Mouse (Mus musculus): Measurements from ENCODE around the gene Anks1. TPM values are rescaled to one million over a fixed set of nuclear protein-coding genes. Genes with fewer than 3 reads are reported as not detected.
"Not testable (repeated sequence)": the region's sequence is repeated elsewhere in the genome, so short reads cannot be mapped to it uniquely, and the experiment has no call there.

The Anks1 gene
- polyA plus RNA-seq, 1 experiment from 2014 or later, result 8.5 TPM

DNA sequence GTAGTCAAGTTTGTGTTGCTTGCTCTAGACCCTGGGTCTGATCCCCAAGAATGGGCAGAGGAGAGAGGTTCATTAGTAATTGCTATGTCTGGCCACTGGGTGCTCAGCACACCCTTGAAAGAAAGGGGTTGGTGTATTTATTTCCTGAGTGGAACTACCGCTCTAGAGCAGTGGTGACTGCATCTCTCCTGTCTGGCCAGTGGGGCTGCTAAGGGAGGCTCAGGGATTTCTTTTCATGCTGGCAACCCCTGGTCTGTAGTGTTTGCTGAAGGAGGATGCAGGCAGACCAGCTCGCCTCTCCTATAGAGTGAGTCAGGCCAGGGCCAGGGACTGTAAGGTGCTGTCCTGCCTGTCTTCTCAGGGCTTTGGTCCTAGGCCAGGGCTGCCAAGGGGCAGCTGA is 38.0 kb downstream of the Anks1 start:
- Histone ChIP-seq H3K9me3 (replicated peaks) (no peaks in the 10 kb centered on the region), H3K4me2 (no peak overlapping the region), H3K4me1 (replicated peaks) (peaks cover 19% of the 10 kb centered on the region), H3K27ac (no peak overlapping the region), H3K4me3 (no peak overlapping the region), H3K9ac (no peak overlapping the region), H3K36me3 (no peaks in the 10 kb centered on the region), H3K27me3 (no peaks in the 10 kb centered on the region)
- no peak for ATAC-seq (replicated peaks; ENCODE audit: insufficient number of reproducible peaks, insufficient read depth, low FRiP score, low read depth)
- WGBS, result 82% methylated on average over 2 of the region's 2 CpGs

DNA sequence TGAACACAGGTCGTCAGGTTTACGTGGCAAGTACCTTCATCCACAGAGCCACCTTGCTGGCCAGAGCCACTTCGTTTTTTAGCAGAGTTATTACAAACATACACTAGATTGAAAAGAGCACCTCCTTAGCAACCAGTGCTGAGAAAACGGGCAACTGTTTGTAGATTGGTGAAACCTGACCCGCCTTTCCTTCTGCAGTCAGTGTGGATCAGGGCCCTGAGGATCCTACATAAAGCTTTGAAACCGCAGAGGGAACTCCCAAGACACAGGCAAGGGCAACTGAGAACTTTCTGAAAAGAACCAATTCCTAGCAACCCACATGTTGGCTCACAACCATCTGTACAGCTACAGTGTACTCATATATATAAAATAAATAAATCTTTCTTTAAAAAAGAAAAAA is 44.0 kb downstream of the Anks1 start:
- H3K9me3 ChIP-seq (replicated peaks), result no peaks in the 10 kb centered on the region
- 73% methylated on average over 6 of the region's 6 CpGs for WGBS
- ATAC-seq (replicated peaks; ENCODE audit: insufficient number of reproducible peaks, insufficient read depth, low FRiP score, low read depth), result no peak
- H3K36me3 ChIP-seq, result no peaks in the 10 kb centered on the region
- no peak overlapping the region for H3K9ac ChIP-seq
- H3K4me3 ChIP-seq, result no peak overlapping the region
- no peak overlapping the region for H3K27ac ChIP-seq
- H3K27me3 ChIP-seq, result no peaks in the 10 kb centered on the region
- peaks cover 5% of the 10 kb centered on the region; the same call in 1 of the 2 replicates for H3K4me1 ChIP-seq (replicated peaks)
- no peak overlapping the region for H3K4me2 ChIP-seq

DNA sequence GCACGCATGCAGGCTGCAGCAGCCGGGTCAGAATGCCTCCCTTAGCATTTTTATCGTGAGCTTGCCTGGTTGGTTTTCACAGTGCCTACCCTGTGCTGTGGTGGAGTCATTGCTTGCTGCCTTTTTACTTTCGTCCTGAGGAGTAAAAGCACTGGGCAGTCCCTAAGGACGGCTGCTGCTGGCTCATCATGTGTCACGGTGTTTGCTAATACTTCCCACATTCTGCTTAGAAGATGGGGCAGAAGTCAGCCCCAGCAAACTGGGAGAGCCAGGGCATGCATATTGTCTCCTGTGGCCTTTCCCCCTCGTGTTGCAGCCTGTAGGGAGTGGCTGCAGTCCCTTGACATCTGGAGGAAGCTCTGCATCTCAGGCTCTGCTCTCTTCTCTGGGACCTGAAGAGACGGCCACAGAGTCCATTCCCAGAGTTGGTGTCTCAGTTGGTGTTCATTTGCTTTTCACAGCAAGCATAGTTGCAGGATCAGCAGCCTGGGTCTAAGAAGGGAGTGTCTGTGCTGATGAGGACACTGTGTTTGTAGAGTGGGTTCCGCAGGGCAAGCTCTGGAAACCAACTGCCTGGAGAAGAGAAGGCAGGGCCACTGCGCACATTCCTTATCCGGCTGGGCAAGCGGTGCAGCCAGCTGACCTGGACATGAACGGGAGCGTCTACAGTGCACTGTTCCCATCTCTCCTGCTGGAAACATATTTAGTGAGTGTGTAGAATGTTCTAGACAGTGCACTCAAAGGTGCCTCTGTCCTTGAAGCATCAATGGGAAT is 45.7 kb downstream of the Anks1 start:
- no peaks in the 10 kb centered on the region for H3K9me3 ChIP-seq (replicated peaks)
- no peak overlapping the region for H3K9ac ChIP-seq
- H3K36me3 ChIP-seq, result no peaks in the 10 kb centered on the region
- 58% methylated on average over 14 of the region's 14 CpGs for WGBS
- no peak overlapping the region for H3K4me3 ChIP-seq
- H3K4me1 ChIP-seq (replicated peaks), result peaks cover 6% of the 10 kb centered on the region; the same call in 1 of the 2 replicates
- no peak for ATAC-seq (replicated peaks; ENCODE audit: insufficient number of reproducible peaks, insufficient read depth, low FRiP score, low read depth)
- no peak overlapping the region for H3K4me2 ChIP-seq
- H3K27ac ChIP-seq, result no peak overlapping the region
- no peaks in the 10 kb centered on the region for H3K27me3 ChIP-seq

DNA sequence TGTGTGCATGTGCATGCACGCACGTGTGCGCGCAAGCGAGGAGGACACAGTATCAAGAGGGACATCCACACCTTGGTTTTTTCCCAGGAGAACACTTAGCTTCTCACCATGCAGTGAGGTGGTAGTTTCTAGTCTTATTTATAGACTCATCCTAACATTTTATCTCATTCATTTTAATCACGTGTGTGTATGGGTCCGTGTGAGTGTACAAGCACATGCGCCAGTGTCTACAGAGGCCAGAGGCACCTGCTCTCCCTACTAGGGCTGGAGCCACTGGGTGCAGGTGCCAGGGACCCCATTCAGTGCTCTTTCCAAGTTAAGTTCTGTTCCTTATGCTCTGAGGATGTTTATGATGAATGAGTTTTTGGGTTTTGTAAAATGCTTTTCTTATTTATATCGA is 48.5 kb downstream of the Anks1 start:
- no peak overlapping the region for H3K27ac ChIP-seq
- WGBS, result 79% methylated on average over 9 of the region's 9 CpGs
- no peak overlapping the region for H3K4me2 ChIP-seq
- no peaks in the 10 kb centered on the region for H3K9me3 ChIP-seq (replicated peaks)
- no peaks in the 10 kb centered on the region for H3K36me3 ChIP-seq
- H3K27me3 ChIP-seq, result no peaks in the 10 kb centered on the region
- H3K4me1 ChIP-seq (replicated peaks), result peaks cover 11% of the 10 kb centered on the region
- H3K9ac ChIP-seq, result no peak overlapping the region
- H3K4me3 ChIP-seq, result no peak overlapping the region
- no peak for ATAC-seq (replicated peaks; ENCODE audit: insufficient number of reproducible peaks, insufficient read depth, low FRiP score, low read depth)

DNA sequence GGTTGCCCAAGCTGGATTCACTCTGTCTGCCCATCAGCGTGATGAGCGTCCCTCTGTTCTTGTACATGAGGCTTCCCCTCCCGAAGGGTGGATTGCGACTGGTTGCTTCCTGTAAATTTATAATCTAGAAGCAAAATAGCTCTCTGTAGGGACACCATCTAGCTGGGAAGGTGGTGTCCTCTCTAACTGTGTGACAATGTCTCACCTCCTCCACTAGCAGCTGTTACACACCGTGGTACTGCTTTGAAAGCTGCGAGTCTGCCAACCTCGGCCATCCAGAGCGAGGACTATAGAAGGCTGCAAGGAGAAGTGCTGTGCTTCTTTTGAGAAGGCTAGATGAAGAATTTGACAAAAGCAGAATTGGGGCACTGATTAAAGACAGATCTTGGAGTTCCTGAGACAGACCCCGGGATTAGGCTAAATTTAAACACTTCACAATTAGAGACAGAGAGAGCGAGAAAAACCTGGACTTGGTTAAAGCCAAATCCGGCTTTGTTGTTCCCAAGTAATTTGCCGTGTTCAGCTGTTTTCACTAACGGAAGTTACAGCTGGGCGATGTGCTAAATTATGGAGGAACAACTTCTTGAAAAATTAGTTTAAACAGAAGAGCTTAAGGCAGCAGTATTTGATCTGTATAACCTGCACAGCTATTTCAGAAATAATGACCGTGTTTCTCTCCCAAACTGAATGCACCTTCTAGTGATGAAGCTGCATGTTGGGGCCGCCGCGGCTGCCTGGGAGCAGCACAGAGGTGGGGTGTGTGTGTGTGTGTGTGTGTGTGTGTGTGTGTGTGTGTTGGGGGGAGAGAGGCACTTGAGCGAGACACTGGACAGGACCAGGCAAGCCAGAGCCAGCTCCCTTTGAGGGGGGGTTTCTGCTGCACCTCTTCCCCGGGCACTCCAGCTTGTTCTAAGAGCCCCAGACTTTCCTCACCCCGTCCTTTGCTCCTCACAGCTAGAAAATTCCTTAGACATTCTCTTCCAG is 51.3 kb downstream of the Anks1 start:
- Histone ChIP-seq H3K9me3 (replicated peaks) (no peaks in the 10 kb centered on the region), H3K4me1 (replicated peaks) (peaks cover 27% of the 10 kb centered on the region), H3K9ac (no peak overlapping the region), H3K27ac (no peak overlapping the region), H3K36me3 (no peaks in the 10 kb centered on the region), H3K4me3 (no peak overlapping the region), H3K27me3 (no peaks in the 10 kb centered on the region), H3K4me2 (no peak overlapping the region)
- WGBS, result 79% methylated on average over 21 of the region's 21 CpGs
- ATAC-seq (replicated peaks; ENCODE audit: insufficient number of reproducible peaks, insufficient read depth, low FRiP score, low read depth), result no peak

DNA sequence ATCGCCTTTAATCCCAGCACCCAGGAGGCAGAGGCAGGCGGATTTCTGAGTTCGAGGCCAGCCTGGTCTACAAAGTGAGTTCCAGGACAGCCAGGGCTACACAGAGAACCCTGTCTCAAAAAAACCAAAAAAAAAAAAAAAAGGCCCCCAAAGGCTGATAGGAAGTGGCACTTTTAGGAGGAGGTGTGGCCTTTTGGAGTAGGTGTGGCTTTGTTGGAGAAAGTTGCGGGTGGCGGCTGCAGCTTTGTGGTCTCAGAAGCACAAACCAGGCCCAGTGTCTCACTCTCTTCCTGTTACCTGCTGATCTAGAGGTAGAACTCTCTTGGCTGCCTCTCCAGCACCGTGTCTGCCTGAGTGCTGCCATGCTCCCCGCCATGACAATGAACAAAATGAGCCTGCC is 54.0 kb downstream of the Anks1 start:
- not testable (repeated sequence) for ATAC-seq (replicated peaks; ENCODE audit: insufficient number of reproducible peaks, insufficient read depth, low FRiP score, low read depth); H3K4me2 ChIP-seq; H3K36me3 ChIP-seq; H3K9me3 ChIP-seq (replicated peaks); H3K27me3 ChIP-seq; H3K27ac ChIP-seq; H3K9ac ChIP-seq; H3K4me3 ChIP-seq
- peaks cover 24% of the 10 kb centered on the region for H3K4me1 ChIP-seq (replicated peaks)
- WGBS, result 83% methylated on average over 7 of the region's 7 CpGs

GRCm38 (mm10) chr17:27964607-27965006 is 55.5 kb downstream of the Anks1 start:
- H3K9ac ChIP-seq, result no peak overlapping the region
- H3K27ac ChIP-seq, result no peak overlapping the region
- ATAC-seq (replicated peaks; ENCODE audit: insufficient number of reproducible peaks, insufficient read depth, low FRiP score, low read depth), result no peak
- H3K27me3 ChIP-seq, result no peaks in the 10 kb centered on the region
- no peak overlapping the region for H3K4me3 ChIP-seq
- H3K36me3 ChIP-seq, result no peaks in the 10 kb centered on the region
- no peak overlapping the region for H3K4me2 ChIP-seq
- 56% methylated on average over 4 of the region's 4 CpGs for WGBS
- peaks cover 38% of the 10 kb centered on the region for H3K4me1 ChIP-seq (replicated peaks)
- no peaks in the 10 kb centered on the region for H3K9me3 ChIP-seq (replicated peaks)

GRCm38 (mm10) chr17:27965292-27965691 is 56.2 kb downstream of the Anks1 start:
- Histone ChIP-seq H3K36me3 (no peaks in the 10 kb centered on the region), H3K27me3 (no peaks in the 10 kb centered on the region), H3K4me1 (replicated peaks) (peaks cover 45% of the 10 kb centered on the region), H3K4me2 (no peak overlapping the region), H3K9ac (no peak overlapping the region), H3K9me3 (replicated peaks) (no peaks in the 10 kb centered on the region), H3K27ac (no peak overlapping the region), H3K4me3 (no peak overlapping the region)
- WGBS, result 79% methylated on average over 10 of the region's 10 CpGs
- no peak for ATAC-seq (replicated peaks; ENCODE audit: insufficient number of reproducible peaks, insufficient read depth, low FRiP score, low read depth)

GRCm38 (mm10) chr17:27966056-27966455 is 57.0 kb downstream of the Anks1 start:
- Histone ChIP-seq H3K4me3 (no peak overlapping the region), H3K27ac (no peak overlapping the region), H3K9ac (no peak overlapping the region), H3K36me3 (no peaks in the 10 kb centered on the region), H3K9me3 (replicated peaks) (no peaks in the 10 kb centered on the region), H3K27me3 (no peaks in the 10 kb centered on the region), H3K4me2 (no peak overlapping the region), H3K4me1 (replicated peaks) (peaks cover 48% of the 10 kb centered on the region)
- no peak for ATAC-seq (replicated peaks; ENCODE audit: insufficient number of reproducible peaks, insufficient read depth, low FRiP score, low read depth)
- WGBS, result 69% methylated on average over 4 of the region's 4 CpGs

DNA sequence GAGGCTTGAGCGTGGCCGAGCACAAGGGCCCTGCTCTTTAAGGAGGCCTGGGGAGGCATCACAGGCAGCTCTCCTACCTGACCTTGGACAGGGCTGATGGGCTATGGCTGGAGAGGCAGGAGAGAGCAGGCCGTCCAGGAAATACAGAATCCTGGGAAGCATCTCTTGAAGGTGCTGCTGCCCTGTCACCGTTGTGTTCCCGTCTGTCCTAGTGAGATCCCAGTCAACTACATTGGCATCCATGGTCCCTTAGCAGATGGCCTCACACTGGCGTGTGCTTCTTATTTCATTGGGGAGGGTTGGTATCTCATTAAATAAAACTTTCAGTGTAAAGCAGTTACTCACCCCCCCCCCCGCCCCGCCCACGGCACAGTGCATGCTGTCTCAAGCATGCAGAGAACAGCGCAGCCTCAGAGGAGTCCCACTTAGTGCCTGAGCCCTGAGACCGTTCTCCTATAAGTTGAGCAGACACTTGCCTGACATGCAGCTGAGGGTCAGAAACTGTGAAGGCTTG is 57.5 kb downstream of the Anks1 start:
- H3K36me3 ChIP-seq, result no peaks in the 10 kb centered on the region
- ATAC-seq (replicated peaks; ENCODE audit: insufficient number of reproducible peaks, insufficient read depth, low FRiP score, low read depth), result no peak
- H3K27ac ChIP-seq, result no peak overlapping the region
- 81% methylated on average over 11 of the region's 11 CpGs for WGBS
- no peaks in the 10 kb centered on the region for H3K9me3 ChIP-seq (replicated peaks)
- no peak overlapping the region for H3K4me2 ChIP-seq
- H3K9ac ChIP-seq, result no peak overlapping the region
- no peak overlapping the region for H3K4me3 ChIP-seq
- H3K4me1 ChIP-seq (replicated peaks), result peaks cover 53% of the 10 kb centered on the region
- no peaks in the 10 kb centered on the region for H3K27me3 ChIP-seq

DNA sequence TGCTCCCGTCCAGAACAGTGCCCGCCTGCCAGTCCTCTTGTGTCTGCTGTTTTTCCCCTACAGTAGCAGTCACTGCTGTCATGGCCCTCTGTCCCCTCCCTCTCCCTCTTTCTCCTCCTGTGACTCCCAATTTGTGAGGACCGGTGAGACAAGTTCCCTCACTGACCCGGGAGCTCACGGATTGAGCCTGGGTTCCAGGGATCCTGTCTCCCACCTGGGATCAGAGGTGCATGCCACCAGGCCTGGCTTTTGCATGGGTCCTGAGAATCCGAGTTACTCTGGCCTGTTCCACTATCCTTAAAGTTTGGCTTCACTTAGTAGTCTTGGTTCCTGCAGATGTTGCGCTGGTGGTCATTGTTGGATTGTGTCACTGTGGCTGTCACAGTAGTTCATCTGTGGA is 58.4 kb downstream of the Anks1 start:
- Histone ChIP-seq H3K27me3 (no peaks in the 10 kb centered on the region), H3K9me3 (replicated peaks) (no peaks in the 10 kb centered on the region), H3K36me3 (no peaks in the 10 kb centered on the region), H3K9ac (no peak overlapping the region), H3K4me2 (no peak overlapping the region), H3K27ac (no peak overlapping the region), H3K4me3 (no peak overlapping the region), H3K4me1 (replicated peaks) (peaks cover 57% of the 10 kb centered on the region)
- ATAC-seq (replicated peaks; ENCODE audit: insufficient number of reproducible peaks, insufficient read depth, low FRiP score, low read depth), result no peak
- 86% methylated on average over 7 of the region's 7 CpGs for WGBS
